Mouse (Mus musculus): ENCODE measurements at regions not wholly inside any gene's neighbourhood (a gene's known extent, or its start where the extent isn't known, plus 50 kb on each side); places are given as distances from the start of the nearest gene placed in this dataset.

GRCm38 (mm10) chr15:62849326-62849725 lies 995.7 kb downstream of the Gsdmc2 start:
- no peak for TF ChIP-seq POLR2A (IDR thresholded peaks at IDR 0.05; ENCODE audit: low read depth, low read length)
- no peak for TF ChIP-seq CTCF (IDR thresholded peaks at IDR 0.05; ENCODE audit: extremely low read depth, insufficient read depth, insufficient read length, insufficient replicate concordance)

All from spleen, adult 2 months (tissue).